Mouse (Mus musculus) limb, embryonic 13.5 days (tissue): ENCODE data around the gene Hoxa1. TPM values are rescaled to one million over a fixed set of nuclear protein-coding genes. Genes with fewer than 3 reads are reported as not detected.

Source experiments
- ATAC-seq: fragments of 200-750 bp; cut with Nextera tagmentation; 2 replicates; pipeline ENCODE4 v1.8.0; 2017; ENCODE audit warnings: low read depth, moderate number of reproducible peaks, moderate TSS enrichment; ENCODE audit not compliant: low FRiP score
- H3K27ac ChIP-seq: fragments of 300-500 bp; sonication (generic); 2 replicates; pipeline ENCODE4 v1.5.1; 2015; ENCODE audit warnings: inconsistent platforms, mild to moderate bottlenecking, moderate library complexity
- H3K27me3 ChIP-seq: fragments of 300-500 bp; sonication (generic); 2 replicates; pipeline ENCODE4 v1.6.1; 2015; ENCODE audit warnings: mild to moderate bottlenecking, inconsistent platforms
- H3K36me3 ChIP-seq: fragments of 300-500 bp; sonication (generic); 2 replicates; pipeline ENCODE4 v1.6.1; 2015; ENCODE audit warnings: inconsistent platforms, mild to moderate bottlenecking, moderate library complexity
- H3K4me1 ChIP-seq: fragments of 300-500 bp; sonication (generic); 2 replicates; pipeline ENCODE4 v1.6.1; 2015; ENCODE audit warnings: inconsistent platforms
- H3K4me2 ChIP-seq: fragments of 300-500 bp; sonication (generic); replicated peaks from 2 replicates; pipeline ENCODE4 v1.6.1; 2015; ENCODE audit warnings: inconsistent platforms, mild to moderate bottlenecking, moderate library complexity
- H3K4me3 ChIP-seq: fragments of 300-500 bp; sonication (generic); 2 replicates; pipeline ENCODE4 v1.5.1; 2015; ENCODE audit warnings: moderate library complexity, mild to moderate bottlenecking, inconsistent platforms
- H3K9ac ChIP-seq: fragments of 300-500 bp; sonication (generic); 2 replicates; pipeline ENCODE4 v1.6.1; 2015; ENCODE audit warnings: mild to moderate bottlenecking, inconsistent platforms
- H3K9me3 ChIP-seq: fragments of 300-500 bp; sonication (generic); 2 replicates; pipeline ENCODE4 v1.6.1; 2016; ENCODE audit warnings: inconsistent platforms
- WGBS: fragments of 180-500 bp; shearing (Covaris S2); methylation state at CpG from one replicate; pipeline ENCODE4 v1.1.7; 2015; 5-methylcytosine and 5-hydroxymethylcytosine counted together
- polyA plus RNA-seq: library from polyadenylated mRNA; unstranded; fragments of >200 nt; fragmentation: Nextera tagmentation; extraction: Ambion mirVana; gene quantifications from 2 replicates; pipeline ENCODE4 v1.2.1, GENCODE M21; 2015

The Hoxa1 gene
- polyA plus RNA-seq, 1 experiment from 2014 or later, result 1.1 TPM

DNA sequence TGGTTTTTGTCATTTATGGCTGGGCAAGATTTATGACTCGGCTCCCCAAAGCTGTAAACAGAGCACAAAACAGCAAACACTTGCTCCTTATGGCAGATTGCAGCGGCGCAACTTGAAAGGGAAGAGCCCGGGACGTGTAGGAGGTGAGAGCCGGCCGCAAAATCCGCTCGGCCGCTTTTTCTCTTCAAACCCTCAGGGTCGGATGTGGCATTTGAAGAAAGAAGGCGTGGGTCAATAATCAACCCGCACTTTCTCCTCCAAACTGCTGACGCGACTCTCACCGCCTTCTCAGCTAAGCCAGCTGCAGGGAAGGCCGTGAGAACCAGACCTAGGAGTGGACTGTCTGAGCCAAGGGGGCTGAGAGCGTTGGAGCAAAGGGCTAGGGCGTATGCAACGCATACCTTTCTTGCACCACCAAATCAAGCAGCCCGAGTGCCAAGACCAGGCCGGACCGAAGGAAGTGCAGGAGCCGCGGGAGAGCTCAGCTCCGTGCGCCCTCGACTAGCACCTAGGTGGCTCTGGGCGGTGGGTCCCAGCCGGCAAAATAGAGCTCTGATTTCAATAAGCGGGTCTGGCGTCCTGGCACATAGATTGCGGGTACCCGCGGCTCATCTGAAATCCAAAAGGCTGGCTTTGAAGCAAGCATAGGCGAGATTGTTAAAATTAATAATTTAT, 19.1 kb upstream of the Hoxa1 start, which contains the start of gene 5730596B20Rik:
5730596B20Rik (plus strand) TSS at position 438 of the 675 bp plus-strand sequence.
- Histone ChIP-seq H3K27ac (no peak within 1 kb of the TSS; the same call in 1 of the 2 replicates), H3K27me3 (peaks cover 66% of the 10 kb centered on the region), H3K4me3 (peak within 1 kb of the TSS; percentile 47), H3K4me2 (peak within 1 kb of the TSS; percentile 70), H3K4me1 (peaks cover 72% of the 10 kb centered on the region), H3K9ac (peak within 1 kb of the TSS; percentile 63; the same call in 1 of the 2 replicates), H3K9me3 (no peaks in the 10 kb centered on the region), H3K36me3 (no peaks in the 10 kb centered on the region; the same call in 1 of the 2 replicates)
- WGBS, result 10% methylated on average over 36 of the region's 36 CpGs
- no peak for ATAC-seq

DNA sequence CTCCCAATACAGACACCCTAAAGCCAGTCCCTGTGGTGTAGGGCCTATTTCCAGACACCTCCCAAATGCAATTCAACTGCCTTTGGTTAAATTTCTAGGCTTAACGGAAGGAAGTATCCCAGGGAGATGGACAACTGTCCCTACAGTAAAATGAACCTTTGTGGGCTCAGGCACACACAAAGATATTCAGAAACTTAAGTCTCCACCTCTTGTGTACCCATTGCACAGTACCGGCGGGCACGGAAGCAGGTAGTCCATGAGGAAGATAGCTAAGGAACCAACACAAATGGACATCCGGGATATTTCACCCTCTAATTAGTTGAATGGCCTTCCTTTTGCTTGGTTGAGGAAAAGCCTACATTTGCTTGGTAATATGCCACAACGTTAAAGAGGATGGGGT, 18.3 kb upstream of the Hoxa1 start:
- H3K4me2 ChIP-seq, result peak overlapping the region; percentile 70
- peak overlapping the region; percentile 63; the same call in 1 of the 2 replicates for H3K9ac ChIP-seq
- WGBS, result 7% methylated on average over 6 of the region's 6 CpGs
- ATAC-seq, result no peak
- peaks cover 3% of the 10 kb centered on the region; the same call in 1 of the 2 replicates for H3K36me3 ChIP-seq
- no peaks in the 10 kb centered on the region for H3K9me3 ChIP-seq
- H3K4me3 ChIP-seq, result peak overlapping the region; percentile 47
- peaks cover 80% of the 10 kb centered on the region for H3K4me1 ChIP-seq
- H3K27me3 ChIP-seq, result peaks cover 66% of the 10 kb centered on the region
- no peak overlapping the region for H3K27ac ChIP-seq

DNA sequence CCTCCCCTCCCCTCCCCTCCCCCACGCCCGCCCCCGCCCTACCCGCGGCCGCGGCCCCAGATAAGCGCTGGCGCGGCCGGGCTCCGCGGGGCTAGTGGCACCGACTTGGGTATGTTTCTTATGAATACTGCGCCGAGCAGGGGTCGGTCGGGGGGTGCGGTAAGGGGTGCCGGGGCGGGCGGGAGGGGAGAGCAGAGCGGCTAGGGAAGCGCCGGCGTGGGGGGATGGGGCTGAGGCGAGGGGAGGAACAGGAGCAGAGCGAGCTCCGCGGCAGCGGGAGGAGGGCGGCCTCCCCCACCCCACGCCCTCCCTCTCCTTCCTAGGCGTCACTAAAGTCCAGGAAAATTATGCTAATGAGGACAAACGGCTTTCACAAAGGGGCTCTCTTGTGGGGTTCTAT, 17.7 kb upstream of the Hoxa1 start:
- no peak overlapping the region; the same call in 1 of the 2 replicates for H3K27ac ChIP-seq
- no peaks in the 10 kb centered on the region for H3K9me3 ChIP-seq
- WGBS, result 0% methylated on average over 17 of the region's 35 CpGs
- H3K4me1 ChIP-seq, result peaks cover 85% of the 10 kb centered on the region
- peak overlapping the region; percentile 70 for H3K4me2 ChIP-seq
- no peak for ATAC-seq
- peak overlapping the region; percentile 63 for H3K9ac ChIP-seq
- H3K4me3 ChIP-seq, result peak overlapping the region; percentile 47
- H3K27me3 ChIP-seq, result peaks cover 66% of the 10 kb centered on the region
- H3K36me3 ChIP-seq, result peaks cover 7% of the 10 kb centered on the region; the same call in 1 of the 2 replicates

DNA sequence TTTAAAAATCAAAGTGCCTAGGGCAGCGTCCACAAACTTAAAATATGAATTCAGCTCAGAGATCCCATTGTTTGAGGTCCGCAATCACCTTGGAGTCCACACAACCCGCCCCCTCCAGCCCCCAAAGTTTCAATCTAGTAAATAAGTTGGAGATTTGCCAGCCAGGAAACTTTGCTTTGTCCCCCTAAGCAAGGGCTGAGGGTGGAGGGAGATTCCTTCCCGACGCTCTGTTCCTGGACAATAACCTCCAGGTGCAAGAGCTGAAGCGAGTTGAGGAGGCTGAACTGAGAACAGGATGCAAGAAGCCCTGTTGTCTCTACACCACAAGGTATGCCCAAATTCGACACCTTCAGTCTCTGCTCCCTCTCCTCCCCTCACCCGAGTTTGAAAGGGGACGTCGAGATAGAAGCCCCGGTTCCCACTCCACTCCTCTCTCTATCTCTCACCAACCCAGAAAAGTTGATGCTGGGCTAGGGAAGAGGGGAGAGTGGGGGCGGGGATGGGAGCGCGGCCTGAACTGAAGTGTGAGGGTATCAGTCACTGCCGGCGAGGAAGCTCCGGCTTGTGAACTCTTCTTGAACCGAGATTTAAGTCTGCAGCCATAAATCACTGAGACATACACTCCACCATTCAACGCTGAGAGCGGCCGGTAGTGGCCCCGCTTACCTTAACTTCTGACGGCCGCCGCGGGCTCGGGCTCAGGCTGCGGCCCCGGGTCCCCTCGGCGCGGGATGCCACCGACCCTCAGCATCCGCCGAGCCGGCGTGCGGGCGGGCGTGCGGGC, 17.0 kb upstream of the Hoxa1 start:
- no peaks in the 10 kb centered on the region for H3K9me3 ChIP-seq
- ATAC-seq, result no peak
- H3K27ac ChIP-seq, result peak overlapping the region; percentile 55; the same call in 1 of the 2 replicates
- peak overlapping the region; percentile 70 for H3K4me2 ChIP-seq
- H3K4me1 ChIP-seq, result peaks cover 88% of the 10 kb centered on the region
- H3K4me3 ChIP-seq, result peak overlapping the region; percentile 47
- peak overlapping the region; percentile 63 for H3K9ac ChIP-seq
- peaks cover 14% of the 10 kb centered on the region for H3K36me3 ChIP-seq
- H3K27me3 ChIP-seq, result peaks cover 66% of the 10 kb centered on the region
- WGBS, result 8% methylated on average over 41 of the region's 41 CpGs

DNA sequence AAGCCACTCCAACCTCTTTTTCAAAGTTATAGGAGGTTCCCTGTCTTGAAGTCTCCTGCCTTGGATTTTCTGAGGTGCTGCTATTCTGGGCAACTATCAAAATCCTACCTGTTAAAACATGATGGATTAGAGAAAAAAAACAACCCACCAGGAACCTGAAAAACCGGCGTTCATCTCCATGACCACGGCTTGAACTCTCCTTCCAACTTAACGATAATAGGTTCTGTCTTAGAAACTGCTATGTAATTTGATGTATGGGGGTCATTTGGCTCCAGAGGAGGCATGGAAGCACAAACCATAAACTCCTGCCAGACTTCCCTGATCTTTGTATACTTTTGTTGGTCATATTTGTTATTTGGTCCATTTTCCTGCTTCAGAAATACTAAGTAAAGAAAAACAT, 15.5 kb upstream of the Hoxa1 start:
- no peak for ATAC-seq
- Histone ChIP-seq H3K4me1 (peaks cover 80% of the 10 kb centered on the region), H3K27ac (0 out of 2 replicates have a peak overlapping the region, but pooled peaks have one; percentile 61), H3K9ac (no peak overlapping the region), H3K4me2 (0 out of 2 replicates have a peak overlapping the region, but pooled peaks have one; percentile 9), H3K36me3 (peaks cover 18% of the 10 kb centered on the region), H3K9me3 (no peaks in the 10 kb centered on the region), H3K4me3 (no peak overlapping the region), H3K27me3 (peaks cover 62% of the 10 kb centered on the region)
- WGBS, result 14% methylated on average over 4 of the region's 4 CpGs

DNA sequence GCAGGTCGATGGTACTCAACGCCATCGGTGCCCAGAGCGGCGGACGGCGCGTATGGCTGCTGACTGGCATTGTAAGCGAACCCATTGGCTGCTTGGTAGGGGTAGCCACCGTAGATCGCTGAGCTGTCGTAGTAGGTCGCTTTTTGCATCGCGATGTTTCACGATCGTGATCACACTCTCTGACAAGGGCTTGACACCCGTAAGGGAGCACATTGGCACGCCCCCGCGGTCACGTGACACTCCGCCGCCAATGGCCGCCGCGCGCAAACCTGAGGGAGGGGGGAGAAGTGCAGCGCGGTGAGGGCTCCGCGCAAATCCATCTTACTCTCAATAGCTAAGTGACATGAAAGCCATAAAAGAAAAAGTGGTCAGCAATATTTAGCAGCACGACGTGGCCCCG, 14.4 kb upstream of the Hoxa1 start:
- peak overlapping the region; percentile 69 for H3K4me2 ChIP-seq
- WGBS, result 1% methylated on average over 35 of the region's 35 CpGs
- H3K27me3 ChIP-seq, result peaks cover 64% of the 10 kb centered on the region
- H3K4me1 ChIP-seq, result peaks cover 77% of the 10 kb centered on the region
- no peaks in the 10 kb centered on the region for H3K9me3 ChIP-seq
- peak overlapping the region; percentile 54 for H3K9ac ChIP-seq
- H3K27ac ChIP-seq, result peak overlapping the region; percentile 61; the same call in 1 of the 2 replicates
- peak; percentile 64 for ATAC-seq
- H3K36me3 ChIP-seq, result peaks cover 18% of the 10 kb centered on the region
- peak overlapping the region; percentile 41 for H3K4me3 ChIP-seq

DNA sequence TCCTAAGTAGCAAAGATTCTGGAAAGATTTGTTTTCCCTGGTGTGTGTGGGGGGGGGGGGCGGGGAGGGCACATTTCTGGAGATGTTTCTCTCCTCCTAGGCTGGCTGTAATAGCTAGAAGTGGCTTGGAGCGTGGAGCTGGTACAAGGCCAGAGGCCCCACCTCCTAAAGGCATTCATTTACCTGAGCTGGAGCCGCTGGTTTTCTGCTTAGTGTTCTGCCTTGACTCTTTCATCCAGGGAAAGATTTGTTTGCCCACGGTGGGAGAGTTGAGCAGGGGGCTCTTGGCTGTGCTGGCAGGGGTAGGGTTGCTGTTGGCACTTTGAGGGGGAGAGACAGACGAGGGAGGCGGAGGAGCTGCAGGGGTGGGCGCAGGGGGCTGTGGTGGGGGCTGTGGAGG, 13.8 kb upstream of the Hoxa1 start:
- WGBS, result 27% methylated on average over 7 of the region's 7 CpGs
- H3K27me3 ChIP-seq, result peaks cover 65% of the 10 kb centered on the region
- H3K36me3 ChIP-seq, result peaks cover 18% of the 10 kb centered on the region
- H3K9me3 ChIP-seq, result no peaks in the 10 kb centered on the region
- H3K27ac ChIP-seq, result peak overlapping the region; percentile 55; the same call in 1 of the 2 replicates
- H3K4me3 ChIP-seq, result peak overlapping the region; percentile 41
- peak overlapping the region; percentile 69 for H3K4me2 ChIP-seq
- ATAC-seq, result no peak
- peaks cover 71% of the 10 kb centered on the region for H3K4me1 ChIP-seq
- H3K9ac ChIP-seq, result peak overlapping the region; percentile 54; the same call in 1 of the 2 replicates

DNA sequence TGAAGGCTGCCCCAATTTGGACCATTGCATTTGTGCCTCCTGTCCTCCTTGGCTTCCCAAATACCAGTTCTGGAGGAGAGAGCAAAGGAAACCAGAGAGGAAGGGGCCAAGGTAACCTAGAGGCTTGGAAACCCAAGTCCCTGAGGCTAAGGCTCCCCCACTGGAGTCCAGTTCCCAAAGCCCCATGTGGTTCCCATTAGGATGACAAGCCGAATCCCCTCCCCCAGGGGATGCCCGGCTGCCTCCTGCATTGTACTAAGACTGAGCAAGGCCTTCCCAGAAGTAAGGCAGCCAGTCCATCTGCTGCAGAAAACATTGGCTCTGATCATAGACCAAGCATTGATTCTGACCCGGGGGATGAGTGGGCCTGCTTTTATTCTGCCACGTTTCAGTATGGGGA, 13.2 kb upstream of the Hoxa1 start:
- Histone ChIP-seq H3K4me2 (no peak overlapping the region), H3K4me1 (peaks cover 65% of the 10 kb centered on the region), H3K27ac (no peak overlapping the region; the same call in 1 of the 2 replicates)

DNA sequence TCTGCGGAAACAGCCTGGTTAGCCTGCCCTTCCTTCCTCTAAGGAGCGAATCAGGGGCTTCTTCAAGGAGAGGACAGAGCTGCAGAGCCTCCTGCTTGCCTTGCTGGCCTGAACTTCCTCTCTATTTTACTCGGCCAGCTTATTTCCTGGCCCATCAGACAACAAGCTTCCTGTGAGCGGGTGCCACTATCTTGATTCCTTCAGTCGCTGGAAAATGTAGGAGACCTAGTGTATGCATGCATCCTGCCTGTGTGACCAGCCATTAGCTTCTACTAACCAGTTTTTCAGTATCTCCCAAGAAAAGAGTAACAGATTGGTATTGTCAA, 12.7 kb upstream of the Hoxa1 start:
- H3K27ac ChIP-seq, result no peak overlapping the region; the same call in 1 of the 2 replicates
- peaks cover 67% of the 10 kb centered on the region for H3K27me3 ChIP-seq
- H3K4me2 ChIP-seq, result no peak overlapping the region
- 47% methylated on average over 5 of the region's 5 CpGs for WGBS
- no peak overlapping the region for H3K9ac ChIP-seq
- no peaks in the 10 kb centered on the region for H3K9me3 ChIP-seq
- no peak for ATAC-seq
- H3K4me3 ChIP-seq, result no peak overlapping the region
- H3K36me3 ChIP-seq, result peaks cover 18% of the 10 kb centered on the region
- H3K4me1 ChIP-seq, result peaks cover 62% of the 10 kb centered on the region

More for the DNA sequence above, 13.2 kb upstream of the Hoxa1 start:
- H3K9ac ChIP-seq, result no peak overlapping the region
- no peak overlapping the region for H3K4me3 ChIP-seq
- no peak for ATAC-seq
- H3K36me3 ChIP-seq, result peaks cover 18% of the 10 kb centered on the region
- WGBS, result 12% methylated on average over 4 of the region's 4 CpGs
- no peaks in the 10 kb centered on the region for H3K9me3 ChIP-seq
- H3K27me3 ChIP-seq, result peaks cover 66% of the 10 kb centered on the region

DNA sequence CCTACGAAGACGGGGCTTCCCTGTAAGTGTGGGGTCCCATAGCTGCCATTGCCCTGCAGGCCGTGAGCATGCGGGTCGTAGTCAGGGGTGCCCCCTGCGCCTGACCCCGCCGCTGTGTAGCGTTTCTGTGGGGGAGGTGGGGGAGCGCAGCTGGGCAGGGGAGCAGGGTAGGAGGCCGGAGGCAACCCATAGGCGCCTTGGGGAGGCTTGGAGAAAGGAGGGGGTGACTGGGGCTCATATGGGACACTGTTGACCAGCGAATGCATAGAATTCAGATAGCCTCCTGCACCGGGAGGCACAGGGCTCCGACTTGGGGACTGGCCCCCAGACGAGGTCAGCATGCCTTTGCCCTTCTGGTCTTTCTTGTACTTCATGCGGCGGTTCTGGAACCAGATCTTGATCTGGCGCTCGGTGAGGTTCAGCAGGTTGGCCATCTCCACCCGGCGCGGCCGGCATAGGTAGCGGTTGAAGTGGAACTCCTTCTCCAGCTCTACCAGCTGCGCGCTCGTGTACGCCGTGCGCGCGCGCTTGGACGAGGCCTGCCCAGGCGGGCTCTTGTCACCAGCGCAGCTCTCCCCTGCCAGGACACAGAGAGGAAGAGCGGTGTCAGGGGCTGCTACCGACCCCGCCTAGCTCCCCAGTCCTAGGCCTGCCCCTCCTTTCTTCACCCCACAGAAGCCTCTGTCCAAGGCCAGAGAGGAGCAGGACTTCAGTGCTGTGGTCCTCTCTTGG, 12.2 kb upstream of the Hoxa1 start:
- H3K4me3 ChIP-seq, result no peak overlapping the region
- H3K27ac ChIP-seq, result no peak overlapping the region
- H3K27me3 ChIP-seq, result peaks cover 71% of the 10 kb centered on the region
- peaks cover 61% of the 10 kb centered on the region for H3K4me1 ChIP-seq
- ATAC-seq, result no peak
- WGBS, result 32% methylated on average over 40 of the region's 40 CpGs
- H3K9ac ChIP-seq, result no peak overlapping the region
- peak overlapping the region; percentile 27; the same call in 1 of the 2 replicates for H3K4me2 ChIP-seq
- H3K36me3 ChIP-seq, result peaks cover 18% of the 10 kb centered on the region
- H3K9me3 ChIP-seq, result no peaks in the 10 kb centered on the region

DNA sequence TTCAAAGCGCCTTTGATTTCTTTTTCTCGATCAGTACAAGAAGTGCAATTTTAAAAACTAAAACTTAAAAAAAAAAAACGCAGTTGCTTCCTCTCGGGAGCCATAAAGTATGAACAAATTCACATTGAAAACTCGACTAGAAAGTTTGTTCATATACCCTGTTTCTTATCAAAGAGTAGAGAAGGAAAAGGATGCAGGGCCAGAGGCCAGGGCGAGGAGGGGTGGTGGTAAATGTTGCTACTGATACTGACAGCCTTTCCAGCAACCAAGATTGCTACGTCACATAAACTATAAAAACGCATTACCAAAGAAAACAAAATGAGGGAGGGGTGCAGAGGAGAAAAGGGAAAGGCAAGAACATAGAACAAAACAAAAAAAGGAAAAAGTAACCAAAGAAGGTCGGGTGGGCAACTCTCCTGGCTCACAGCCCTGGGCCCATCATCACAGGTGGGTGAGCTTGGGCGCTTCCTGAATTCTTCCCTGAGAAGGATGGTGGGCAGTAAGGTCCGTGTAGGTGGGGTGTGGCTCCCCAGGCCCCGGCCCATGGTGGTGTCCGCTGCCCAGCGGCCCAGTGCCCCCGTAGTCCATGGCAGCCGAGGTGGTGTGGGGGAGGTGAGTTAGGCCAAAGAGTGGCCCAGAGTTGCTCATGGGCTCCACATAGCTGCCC, 11.5 kb upstream of the Hoxa1 start:
- H3K4me3 ChIP-seq, result no peak overlapping the region
- no peak overlapping the region for H3K27ac ChIP-seq
- H3K36me3 ChIP-seq, result peaks cover 18% of the 10 kb centered on the region
- no peak overlapping the region for H3K9ac ChIP-seq
- H3K4me2 ChIP-seq, result peak overlapping the region; percentile 27; the same call in 1 of the 2 replicates
- H3K9me3 ChIP-seq, result no peaks in the 10 kb centered on the region
- no peak for ATAC-seq
- 49% methylated on average over 16 of the region's 16 CpGs for WGBS
- peaks cover 71% of the 10 kb centered on the region for H3K27me3 ChIP-seq
- peaks cover 59% of the 10 kb centered on the region for H3K4me1 ChIP-seq
